Mouse (Mus musculus): Measurements from ENCODE around the gene Tube1.
"Not testable (repeated sequence)": the region's sequence is repeated elsewhere in the genome, so short reads cannot be mapped to it uniquely, and the experiment has no call there.

The Tube1 gene

GRCm38 (mm10) chr10:39167611-39168010, 33.8 kb downstream of the Tube1 start:
- no peak for DNase-seq (ENCODE audit: low read depth, low spot score)

GRCm38 (mm10) chr10:39169642-39170041, 35.9 kb downstream of the Tube1 start:
- DNase-seq (ENCODE audit: low read depth, low spot score), result no peak

- peak; percentile 39 for DNase-seq (ENCODE audit: low read depth, low spot score)
Observed at GRCm38 (mm10) chr10:39170181-39170580, 36.4 kb downstream of the Tube1 start.

GRCm38 (mm10) chr10:39170706-39171105, 36.9 kb downstream of the Tube1 start:
- no peak for DNase-seq (ENCODE audit: low read depth, low spot score)

- DNase-seq (ENCODE audit: low read depth, low spot score), result peak; percentile 70
Observed at GRCm38 (mm10) chr10:39171134-39171533, 37.4 kb downstream of the Tube1 start.

GRCm38 (mm10) chr10:39171603-39172539, 38.1 kb downstream of the Tube1 start:
- peak; percentile 46 for DNase-seq (ENCODE audit: low read depth, low spot score)

- DNase-seq (ENCODE audit: low read depth, low spot score), result no peak
Observed at GRCm38 (mm10) chr10:39172540-39172931, 38.8 kb downstream of the Tube1 start.

- no peak for DNase-seq (ENCODE audit: low read depth, low spot score)
Observed at GRCm38 (mm10) chr10:39173077-39173476, 39.3 kb downstream of the Tube1 start.

GRCm38 (mm10) chr10:39176981-39177380, 43.2 kb downstream of the Tube1 start:
- DNase-seq (ENCODE audit: low read depth, low spot score), result no peak

GRCm38 (mm10) chr10:39184864-39185544, 51.2 kb downstream of the Tube1 start:
- no peak for DNase-seq (ENCODE audit: low read depth, low spot score)

GRCm38 (mm10) chr10:39185545-39185906, 51.8 kb downstream of the Tube1 start:
- no peak for DNase-seq (ENCODE audit: low read depth, low spot score)

GRCm38 (mm10) chr10:39192673-39193072, 58.9 kb downstream of the Tube1 start:
- no peak for DNase-seq (ENCODE audit: low read depth, low spot score)

- not testable (repeated sequence) for DNase-seq (ENCODE audit: low read depth, low spot score)
Observed at GRCm38 (mm10) chr10:39198216-39198615, 64.4 kb downstream of the Tube1 start.
